Mouse (Mus musculus): ENCODE measurements around the gene Olfr211. TPM values are rescaled to one million over a fixed set of nuclear protein-coding genes. Genes with fewer than 3 reads are reported as not detected.

The Olfr211 gene
- total RNA-seq, 2 experiments from 2014 or later, result not detected

Other genes with a start within 250 kb of the Olfr211 start
- gene Zfand4, start 224.9 kb upstream of the Olfr211 start, total RNA-seq (2015; ENCODE audit: low replicate concordance), result 5.0 and 11.5 TPM in 2 replicates
- gene Zfand4, start 224.9 kb upstream of the Olfr211 start, total RNA-seq (2017; ENCODE audit: low replicate concordance), result 10.0 and 27.3 TPM in 2 replicates
- gene March8, start 151.1 kb upstream of the Olfr211 start, total RNA-seq (2015; ENCODE audit: low replicate concordance), result 417 and 504 TPM in 2 replicates
- gene March8, start 151.1 kb upstream of the Olfr211 start, total RNA-seq (2017; ENCODE audit: low replicate concordance), result 368 and 504 TPM in 2 replicates
- 15.1 and 20.1 TPM in 2 replicates for gene Alox5, start 27.9 kb upstream of the Olfr211 start, total RNA-seq (2015; ENCODE audit: low replicate concordance)
- 8.9 and 10.4 TPM in 2 replicates for gene Alox5, start 27.9 kb upstream of the Olfr211 start, total RNA-seq (2017; ENCODE audit: low replicate concordance)
- gene Olfr212, start 17.4 kb downstream of the Olfr211 start, total RNA-seq (2015; ENCODE audit: low replicate concordance), result not detected in 2 replicates
- gene Olfr212, start 17.4 kb downstream of the Olfr211 start, total RNA-seq (2017; ENCODE audit: low replicate concordance), result not detected in 2 replicates
- not detected in 2 replicates for gene Olfr213, start 49.4 kb downstream of the Olfr211 start, total RNA-seq (2015; ENCODE audit: low replicate concordance)
- gene Olfr213, start 49.4 kb downstream of the Olfr211 start, total RNA-seq (2017; ENCODE audit: low replicate concordance), result not detected in 2 replicates
- not detected in 2 replicates for gene Gm5580, start 62.0 kb downstream of the Olfr211 start, total RNA-seq (2015; ENCODE audit: low replicate concordance)
- 0.15 TPM in 1 of 2 replicates, not detected in the other for gene Gm5580, start 62.0 kb downstream of the Olfr211 start, total RNA-seq (2017; ENCODE audit: low replicate concordance)
- not detected in 2 replicates for gene Olfr214, start 65.1 kb downstream of the Olfr211 start, total RNA-seq (2015; ENCODE audit: low replicate concordance)
- not detected in 2 replicates for gene Olfr214, start 65.1 kb downstream of the Olfr211 start, total RNA-seq (2017; ENCODE audit: low replicate concordance)
- not detected in 2 replicates for gene Olfr215, start 95.1 kb downstream of the Olfr211 start, total RNA-seq (2015; ENCODE audit: low replicate concordance)
- gene Olfr215, start 95.1 kb downstream of the Olfr211 start, total RNA-seq (2017; ENCODE audit: low replicate concordance), result not detected in 2 replicates
- 20.2 and 29.8 TPM in 2 replicates for gene Zfp422, start 139.9 kb downstream of the Olfr211 start, total RNA-seq (2015; ENCODE audit: low replicate concordance)
- 5.5 and 6.3 TPM in 2 replicates for gene Zfp422, start 139.9 kb downstream of the Olfr211 start, total RNA-seq (2017; ENCODE audit: low replicate concordance)
- not detected in 2 replicates for gene Depp1, start 161.5 kb downstream of the Olfr211 start, total RNA-seq (2015; ENCODE audit: low replicate concordance)
- 2.8 TPM in 1 of 2 replicates, not detected in the other for gene Depp1, start 161.5 kb downstream of the Olfr211 start, total RNA-seq (2017; ENCODE audit: low replicate concordance)
- gene Rassf4, start 184.9 kb downstream of the Olfr211 start, total RNA-seq (2015; ENCODE audit: low replicate concordance), result 28.1 and 28.8 TPM in 2 replicates
- gene Rassf4, start 184.9 kb downstream of the Olfr211 start, total RNA-seq (2017; ENCODE audit: low replicate concordance), result 6.9 and 11.4 TPM in 2 replicates
- gene Tmem72, start 227.8 kb downstream of the Olfr211 start, total RNA-seq (2015; ENCODE audit: low replicate concordance), result under 0.01 and 0.42 TPM in 2 replicates
- 0.08 and 0.13 TPM in 2 replicates for gene Tmem72, start 227.8 kb downstream of the Olfr211 start, total RNA-seq (2017; ENCODE audit: low replicate concordance)

Data from erythroid progenitor cell, adult 5-6 weeks (primary cell).